Mouse (Mus musculus) C2C12 (cell line): ENCODE data around the gene Serpine2.

Experiments used
- CTCF ChIP-seq: IDR thresholded peaks from one replicate; pipeline ENCODE4 v1.5.1; 2011; ENCODE audit not compliant: control insufficient read depth, insufficient read depth, insufficient read length
- USF1 ChIP-seq: IDR thresholded peaks from one replicate; pipeline ENCODE4 v1.6.1; 2011; ENCODE audit warnings: low read depth, mild to moderate bottlenecking, control low read depth, moderate library complexity

GRCm38 (mm10) chr1:79754936-79755335, 106.0 kb downstream of the Serpine2 start:
- TF ChIP-seq USF1 (no peak), CTCF (no peak)
